Mouse (Mus musculus): ENCODE measurements around the gene Aes.

DNA sequence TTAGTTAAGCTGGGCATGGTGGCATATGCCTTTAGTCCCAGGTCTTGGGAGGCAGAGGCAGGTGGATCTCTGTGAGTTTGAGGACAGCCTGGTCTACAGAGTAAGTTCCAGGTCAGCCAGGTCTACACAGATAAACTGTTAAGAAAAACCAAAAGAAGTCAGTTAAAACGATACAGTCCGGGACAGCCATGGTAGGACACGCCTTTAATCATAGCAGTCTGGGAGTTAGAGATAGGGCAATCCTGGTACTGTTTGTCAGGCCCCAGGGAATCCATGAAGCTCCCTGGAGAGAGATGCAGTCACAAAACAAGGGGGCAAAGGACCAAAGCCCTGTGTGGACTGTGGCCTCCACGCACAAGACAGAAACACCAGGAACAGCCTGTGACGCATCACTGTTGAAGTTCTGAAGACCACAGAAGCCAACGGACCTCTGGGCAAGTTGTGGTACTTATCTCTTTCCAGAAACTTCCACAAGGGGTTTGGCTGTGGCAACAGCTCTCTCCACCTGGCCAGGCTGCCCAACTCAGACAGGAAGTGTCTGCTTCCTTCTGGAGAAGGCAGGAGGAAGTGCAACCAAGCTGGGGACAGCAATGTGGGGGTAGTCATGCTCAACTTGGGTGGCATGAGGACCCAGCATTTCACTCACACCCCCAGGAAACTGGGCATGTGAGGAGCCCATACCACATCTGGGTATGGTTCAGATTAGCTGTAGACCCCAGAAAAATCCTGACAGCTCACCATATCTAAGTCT is 39.9 kb upstream of the Aes start:
- TF ChIP-seq POLR2A (IDR thresholded peaks at IDR 0.05; ENCODE audit: control insufficient read depth, extremely low read depth, insufficient read depth, low read length, poor library complexity) (no peak), CTCF (IDR thresholded peaks at IDR 0.05; ENCODE audit: borderline replicate concordance, control insufficient read depth, extremely low read depth, insufficient read depth, low read length, poor library complexity) (no peak)

Data from thymus, adult 2 months (tissue).